Mouse (Mus musculus) embryonic facial prominence, embryonic 11.5 days (tissue): ENCODE data around the gene H2-Ab1. TPM values are rescaled to one million over a fixed set of nuclear protein-coding genes. Genes with fewer than 3 reads are reported as not detected.
A peak's percentile ranks its signal among the peaks of the same experiment; 100 is the strongest.

Source experiments
- ATAC-seq: fragments of 200-750 bp; cut with Nextera tagmentation; replicated peaks from 2 replicates; pipeline ENCODE4 v1.8.0; 2017; ENCODE audit warnings: low read depth; ENCODE audit not compliant: insufficient number of reproducible peaks, low FRiP score, low TSS enrichment
- DNase-seq: peaks from one replicate; pipeline ENCODE4 v3.0.0-alpha.2; 2015; ENCODE audit warnings: low spot score
- H3K27ac ChIP-seq: fragments of 300-500 bp; sonication (generic); replicated peaks from 2 replicates; pipeline ENCODE4 v1.5.1; 2014; ENCODE audit warnings: mild to moderate bottlenecking, low read depth, low read length, control low read depth
- H3K27me3 ChIP-seq: fragments of 300-500 bp; sonication (generic); 2 replicates; pipeline ENCODE4 v1.6.1; 2014; ENCODE audit warnings: mild to moderate bottlenecking, low read length, moderate library complexity, mixed read lengths; ENCODE audit not compliant: control insufficient read depth, insufficient read depth
- H3K36me3 ChIP-seq: fragments of 300-500 bp; sonication (generic); replicated peaks from 2 replicates; pipeline ENCODE4 v1.6.1; 2014; ENCODE audit warnings: low read depth, mild to moderate bottlenecking, low read length, moderate library complexity, mixed read lengths; ENCODE audit not compliant: control insufficient read depth, insufficient read depth
- H3K4me1 ChIP-seq: fragments of 300-500 bp; sonication (generic); 2 replicates; pipeline ENCODE4 v1.6.1; 2014; ENCODE audit warnings: low read length, mixed read lengths; ENCODE audit not compliant: control insufficient read depth, insufficient read depth
- H3K4me2 ChIP-seq: fragments of 300-500 bp; sonication (generic); 2 replicates; pipeline ENCODE4 v1.6.1; 2014; ENCODE audit warnings: low read depth, mild to moderate bottlenecking, control low read depth, low read length, moderate library complexity
- H3K4me3 ChIP-seq: fragments of 300-500 bp; sonication (generic); 2 replicates; pipeline ENCODE4 v1.5.1; 2014; ENCODE audit warnings: low read depth, low read length, control low read depth
- H3K9ac ChIP-seq: fragments of 300-500 bp; sonication (generic); replicated peaks from 2 replicates; pipeline ENCODE4 v1.6.1; 2014; ENCODE audit warnings: mild to moderate bottlenecking, control low read depth, low read length
- H3K9me3 ChIP-seq: fragments of 300-500 bp; sonication (generic); replicated peaks from 2 replicates; pipeline ENCODE4 v1.6.1; 2016; ENCODE audit warnings: mild to moderate bottlenecking, low read length, inconsistent platforms, mixed read lengths; ENCODE audit not compliant: control insufficient read depth
- WGBS: fragments of 180-500 bp; shearing (Covaris S2); extraction: QIAGEN DNeasy Blood & Tissue Kit; methylation state at CpG from one replicate; pipeline ENCODE4 v1.1.7; 2014; 5-methylcytosine and 5-hydroxymethylcytosine counted together
- polyA plus RNA-seq: library from polyadenylated mRNA; unstranded; fragments of >200 nt; fragmentation: Nextera tagmentation; extraction: Ambion mirVana; gene quantifications from 2 replicates; pipeline ENCODE4 v1.2.1, GENCODE M21; 2014

H2-Ab1 gene
- polyA plus RNA-seq: 3.5 and 3.8 TPM in 2 replicates

GRCm38 (mm10) chr17:34257594-34258375, at the start of gene H2-Ab1:
H2-Ab1 (plus strand) TSS chr17:34257689.
- Histone ChIP-seq H3K4me1 (no peaks in the 10 kb centered on the region), H3K4me3 (no peak within 1 kb of the TSS), H3K27ac (no peak within 1 kb of the TSS), H3K36me3 (no peaks in the 10 kb centered on the region), H3K4me2 (no peak within 1 kb of the TSS), H3K9me3 (no peaks in the 10 kb centered on the region), H3K27me3 (0 out of 2 replicates have a peak, but pooled peaks cover 2% of the 10 kb centered on the region), H3K9ac (no peak within 1 kb of the TSS)
- DNase-seq: peak; percentile 26
- WGBS: 71% methylated on average over 11 of the region's 11 CpGs
- ATAC-seq: no peak

- H3K4me1 ChIP-seq: no peaks in the 10 kb centered on the region
- no peak overlapping the region for H3K4me3 ChIP-seq
- H3K9ac ChIP-seq: no peak overlapping the region
- no peak overlapping the region for H3K4me2 ChIP-seq
- no peaks in the 10 kb centered on the region for H3K36me3 ChIP-seq
- no peak overlapping the region for H3K27ac ChIP-seq
- 95% methylated on average over 9 of the region's 9 CpGs for WGBS
- no peak for DNase-seq
- no peak for ATAC-seq
- no peaks in the 10 kb centered on the region for H3K9me3 ChIP-seq
- H3K27me3 ChIP-seq: peaks cover 33% of the 10 kb centered on the region
Measured at GRCm38 (mm10) chr17:34207866-34208265, 49.6 kb upstream of the H2-Ab1 start.

GRCm38 (mm10) chr17:34208421-34208820, 49.1 kb upstream of the H2-Ab1 start:
- 20% methylated on average over 10 of the region's 10 CpGs for WGBS

GRCm38 (mm10) chr17:34209680-34210079, 47.8 kb upstream of the H2-Ab1 start:
- H3K9ac ChIP-seq: no peak overlapping the region
- no peak overlapping the region for H3K4me2 ChIP-seq
- WGBS: 41% methylated on average over 3 of the region's 3 CpGs
- H3K36me3 ChIP-seq: no peaks in the 10 kb centered on the region
- no peak overlapping the region for H3K27ac ChIP-seq
- no peaks in the 10 kb centered on the region for H3K4me1 ChIP-seq
- H3K9me3 ChIP-seq: no peaks in the 10 kb centered on the region
- ATAC-seq (no peak), DNase-seq (no peak)
- H3K27me3 ChIP-seq: peaks cover 40% of the 10 kb centered on the region
- H3K4me3 ChIP-seq: no peak overlapping the region

More at GRCm38 (mm10) chr17:34208421-34208820, 49.1 kb upstream of the H2-Ab1 start:
- DNase-seq (no peak), ATAC-seq (no peak)
- H3K27me3 ChIP-seq: peaks cover 32% of the 10 kb centered on the region
- H3K27ac ChIP-seq: no peak overlapping the region
- no peak overlapping the region for H3K4me3 ChIP-seq
- H3K9me3 ChIP-seq: no peaks in the 10 kb centered on the region
- H3K4me1 ChIP-seq: no peaks in the 10 kb centered on the region
- no peaks in the 10 kb centered on the region for H3K36me3 ChIP-seq
- H3K9ac ChIP-seq: no peak overlapping the region
- no peak overlapping the region for H3K4me2 ChIP-seq

DNA sequence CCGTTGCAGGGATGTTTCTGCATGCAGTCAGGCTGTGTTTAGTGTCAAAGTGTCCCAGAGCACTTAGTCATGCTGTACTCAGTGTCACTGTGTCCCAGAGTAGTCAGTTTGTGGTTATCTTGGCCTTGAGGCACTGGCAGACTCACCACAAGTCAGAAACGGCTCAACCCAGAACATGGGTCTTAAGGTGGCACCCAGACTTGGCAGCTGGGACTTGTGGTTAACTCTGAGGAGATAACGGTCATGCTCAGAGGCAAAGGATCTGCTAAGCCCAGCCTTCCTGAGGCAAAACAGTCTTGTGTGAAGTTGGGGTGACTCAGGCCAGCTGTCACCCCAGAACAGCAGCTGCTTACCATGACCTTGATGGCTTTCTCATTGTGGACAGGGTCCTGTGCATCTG, 46.9 kb upstream of the H2-Ab1 start:
- Histone ChIP-seq H3K4me3 (no peak overlapping the region), H3K9me3 (no peaks in the 10 kb centered on the region), H3K27me3 (peaks cover 31% of the 10 kb centered on the region), H3K9ac (no peak overlapping the region), H3K36me3 (no peaks in the 10 kb centered on the region), H3K4me2 (no peak overlapping the region), H3K4me1 (no peaks in the 10 kb centered on the region), H3K27ac (no peak overlapping the region)
- 69% methylated on average over 3 of the region's 3 CpGs for WGBS
- ATAC-seq: no peak
- DNase-seq: no peak

GRCm38 (mm10) chr17:34211746-34212365, 45.6 kb upstream of the H2-Ab1 start:
- Histone ChIP-seq H3K4me3 (no peak overlapping the region), H3K36me3 (no peaks in the 10 kb centered on the region), H3K27me3 (peaks cover 26% of the 10 kb centered on the region), H3K4me1 (no peaks in the 10 kb centered on the region), H3K9me3 (no peaks in the 10 kb centered on the region), H3K27ac (no peak overlapping the region), H3K9ac (no peak overlapping the region), H3K4me2 (no peak overlapping the region)
- 12% methylated on average over 23 of the region's 23 CpGs for WGBS
- DNase-seq (no peak), ATAC-seq (no peak)

GRCm38 (mm10) chr17:34213936-34214335, 43.6 kb upstream of the H2-Ab1 start:
- Histone ChIP-seq H3K4me2 (no peak overlapping the region), H3K27ac (no peak overlapping the region), H3K9ac (no peak overlapping the region), H3K4me1 (no peaks in the 10 kb centered on the region), H3K27me3 (peaks cover 23% of the 10 kb centered on the region), H3K36me3 (no peaks in the 10 kb centered on the region), H3K9me3 (no peaks in the 10 kb centered on the region), H3K4me3 (no peak overlapping the region)
- WGBS: 45% methylated on average over 21 of the region's 21 CpGs
- ATAC-seq (no peak), DNase-seq (no peak)

- Histone ChIP-seq H3K9me3 (no peaks in the 10 kb centered on the region), H3K4me2 (no peak overlapping the region), H3K4me3 (no peak overlapping the region), H3K27me3 (peaks cover 22% of the 10 kb centered on the region), H3K36me3 (no peaks in the 10 kb centered on the region), H3K4me1 (no peaks in the 10 kb centered on the region), H3K9ac (no peak overlapping the region), H3K27ac (no peak overlapping the region)
- ATAC-seq: no peak
- DNase-seq: no peak
- 84% methylated on average over 12 of the region's 12 CpGs for WGBS
Measured at GRCm38 (mm10) chr17:34215176-34215575, 42.3 kb upstream of the H2-Ab1 start.
